Mouse (Mus musculus) CH12.LX (cell line): ENCODE data around the gene Fam71f2.

Source experiments
- CTCF ChIP-seq, 2 experiments: IDR thresholded peaks in 1 of 2; conservative IDR thresholded peaks in 1 of 2; 2 replicates each; pipeline ENCODE4 v1.5.1; 2011 to 2012; ENCODE audit warnings: low read depth in 2 of 2, low read length in 2 of 2, improper control_type of control experiment in 1 of 2, inconsistent platforms in 1 of 2, mild to moderate bottlenecking in 1 of 2, moderate library complexity in 1 of 2
- E2F4 ChIP-seq: IDR thresholded peaks from 2 replicates; pipeline ENCODE4 v1.6.1; 2011; ENCODE audit warnings: low read depth, low read length, improper control_type of control experiment; ENCODE audit not compliant: insufficient replicate concordance
- ELF1 ChIP-seq: IDR thresholded peaks from 2 replicates; pipeline ENCODE4 v1.6.1; 2014; ENCODE audit warnings: low read depth, mild to moderate bottlenecking, inconsistent platforms, low read length, improper control_type of control experiment
- MAFK ChIP-seq: IDR thresholded peaks from 2 replicates; pipeline ENCODE4 v1.6.1; 2011; ENCODE audit warnings: low read length, improper control_type of control experiment; ENCODE audit not compliant: insufficient replicate concordance
- RAD21 ChIP-seq: IDR thresholded peaks from 2 replicates; pipeline ENCODE4 v1.6.1; 2011; ENCODE audit warnings: low read depth, mild to moderate bottlenecking, low read length, improper control_type of control experiment, moderate library complexity

GRCm38 (mm10) chr6:29318879-29319278 lies 39.5 kb downstream of the Fam71f2 start, which contains the start of gene Fam71f1:
- no peak for TF ChIP-seq E2F4
- no peak for TF ChIP-seq ELF1
- no peak for TF ChIP-seq CTCF (conservative IDR thresholded peaks at IDR 0.05 in 1 of 2, IDR thresholded peaks at IDR 0.05 in 1 of 2; ENCODE audit: low read depth in 2 of 2, low read length in 2 of 2)
- TF ChIP-seq RAD21: no peak
- no peak for TF ChIP-seq MAFK
